Mouse (Mus musculus) cortical plate, adult 2 months (tissue): Measurements from ENCODE around the gene Gipc3. TPM values are rescaled to one million over a fixed set of nuclear protein-coding genes. Genes with fewer than 3 reads are reported as not detected.

ENCODE experiments used
- H3K27ac ChIP-seq: fragments of 200-500 bp; 2 replicates; pipeline ENCODE4 v1.5.1; 2012; ENCODE audit warnings: low read length, control low read depth, inconsistent platforms; ENCODE audit not compliant: insufficient read depth
- H3K4me1 ChIP-seq: fragments of 200-500 bp; 2 replicates; pipeline ENCODE4 v1.6.1; 2011; ENCODE audit warnings: low read length; ENCODE audit not compliant: control insufficient read depth, insufficient read depth
- H3K4me3 ChIP-seq: fragments of 200-500 bp; 2 replicates; pipeline ENCODE4 v1.5.1; 2011; ENCODE audit warnings: mild to moderate bottlenecking, low read length, control low read depth; ENCODE audit not compliant: insufficient read depth
- CTCF ChIP-seq: fragments of 200-500 bp; IDR thresholded peaks from 2 replicates; pipeline ENCODE4 v1.5.1; 2011; ENCODE audit warnings: mild to moderate bottlenecking, control low read depth, low read length; ENCODE audit not compliant: insufficient read depth; ENCODE audit errors: extremely low read depth
- POLR2A ChIP-seq: fragments of 200-500 bp; IDR thresholded peaks from 2 replicates; pipeline ENCODE4 v1.6.1; 2011; ENCODE audit warnings: mild to moderate bottlenecking, low read length, control low read depth; ENCODE audit not compliant: insufficient read depth; ENCODE audit errors: extremely low read depth
- polyA plus RNA-seq: library from polyadenylated mRNA; depleted of rRNA; stranded (reverse); fragments of >200 nt; gene quantifications from 2 replicates; pipeline ENCODE4 v1.2.3, GENCODE M21; 2012

Gipc3 gene
- polyA plus RNA-seq, 1 experiment: 1.2 TPM

DNA sequence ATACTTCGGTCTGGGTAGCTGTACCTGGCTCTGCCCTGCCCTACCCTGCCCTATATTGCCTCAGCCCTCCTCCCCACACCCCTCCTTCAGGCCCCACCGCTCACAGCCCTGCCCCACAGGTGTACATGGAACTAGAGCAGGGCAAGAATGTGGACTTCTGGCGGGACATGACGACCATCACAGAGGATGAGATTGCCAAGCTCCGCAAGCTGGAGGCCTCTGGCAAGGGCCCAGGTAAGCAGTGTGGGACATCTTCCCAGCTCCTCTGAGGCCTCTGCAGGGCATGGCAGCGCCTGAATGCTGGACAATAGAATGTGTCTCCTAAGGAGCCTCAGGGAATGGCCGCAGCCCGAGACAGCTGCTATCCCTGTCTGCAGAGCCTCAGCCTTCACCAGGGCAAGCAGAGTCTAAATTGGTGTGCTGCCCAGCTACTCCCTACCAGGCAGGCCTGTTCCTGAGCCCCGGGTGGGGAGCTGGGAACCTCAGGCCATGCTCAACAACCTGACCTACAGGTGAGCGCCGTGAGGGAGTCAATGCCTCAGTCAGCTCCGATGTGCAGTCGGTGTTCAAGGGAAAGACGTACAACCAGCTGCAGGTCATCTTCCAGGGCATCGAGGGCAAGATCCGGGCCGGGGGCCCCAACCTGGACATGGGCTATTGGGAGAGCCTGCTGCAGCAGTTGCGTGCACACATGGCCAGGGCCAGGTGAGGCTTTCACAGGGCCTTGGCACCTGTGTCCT is 19.1 kb downstream of the Gipc3 start:
- TF ChIP-seq POLR2A: no peak
- TF ChIP-seq CTCF: no peak
- Histone ChIP-seq H3K4me1 (no peaks in the 10 kb centered on the region), H3K27ac (no peak overlapping the region), H3K4me3 (no peak overlapping the region)

DNA sequence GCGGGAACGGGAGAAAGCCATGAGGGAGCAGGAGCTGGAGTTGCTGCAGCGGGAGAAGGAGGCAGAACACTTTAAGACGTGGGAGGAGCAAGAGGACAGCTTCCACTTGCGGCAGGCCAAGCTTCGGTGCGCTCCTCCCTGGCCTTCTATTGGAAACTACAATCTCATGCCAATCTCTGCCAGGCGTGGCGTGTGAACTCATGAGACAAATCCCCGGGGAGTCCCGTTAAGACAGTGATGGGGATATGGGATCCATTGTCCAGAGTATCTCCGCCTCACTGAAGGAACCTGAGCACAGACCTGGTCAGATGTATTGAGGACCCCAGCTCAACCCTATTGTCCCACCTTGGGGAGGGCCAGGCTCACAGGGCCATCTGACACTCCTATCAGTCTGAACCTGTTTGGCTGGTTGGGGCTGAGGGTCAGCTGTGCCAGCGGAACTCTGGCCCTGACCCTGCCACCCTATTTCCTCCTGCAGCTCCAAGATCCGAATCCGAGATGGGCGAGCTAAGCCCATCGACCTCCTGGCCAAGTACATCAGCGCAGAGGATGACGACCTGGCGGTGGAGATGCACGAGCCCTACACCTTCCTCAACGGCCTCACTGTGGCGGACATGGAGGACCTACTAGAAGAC is 19.8 kb downstream of the Gipc3 start:
- TF ChIP-seq POLR2A: no peak
- no peak for TF ChIP-seq CTCF

DNA sequence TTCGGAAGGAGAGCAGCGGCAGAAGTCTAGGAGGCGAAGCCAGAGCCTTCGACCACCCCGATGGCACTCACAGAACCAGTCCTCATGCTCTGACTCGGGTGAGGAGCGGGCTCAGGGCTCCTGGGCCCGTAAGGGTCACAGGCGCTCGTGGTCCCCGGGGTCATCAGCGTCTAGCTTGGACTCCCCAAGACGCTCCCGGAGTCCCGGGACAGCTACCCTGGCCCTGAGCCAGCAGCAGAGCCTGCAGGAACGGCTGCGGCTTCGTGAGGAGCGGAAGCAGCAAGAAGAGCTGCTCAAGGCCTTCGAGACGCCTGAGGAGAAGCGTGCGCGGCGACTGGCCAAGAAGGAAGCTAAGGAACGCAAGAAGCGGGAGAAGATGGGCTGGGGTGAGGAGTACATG is 20.6 kb downstream of the Gipc3 start:
- Histone ChIP-seq H3K27ac (no peak overlapping the region), H3K4me3 (no peak overlapping the region), H3K4me1 (no peaks in the 10 kb centered on the region)
- no peak for TF ChIP-seq POLR2A
- TF ChIP-seq CTCF: no peak

More for the DNA sequence above, 19.8 kb downstream of the Gipc3 start:
- H3K27ac ChIP-seq: no peak overlapping the region
- no peak overlapping the region for H3K4me3 ChIP-seq
- no peaks in the 10 kb centered on the region for H3K4me1 ChIP-seq

GRCm38 (mm10) chr10:81321436-81321835 is 21.6 kb downstream of the Gipc3 start:
- Histone ChIP-seq H3K4me1 (no peaks in the 10 kb centered on the region), H3K4me3 (peak overlapping the region; percentile 32), H3K27ac (peak overlapping the region; percentile 89)
- TF ChIP-seq POLR2A (no peak), CTCF (no peak)

- peak; percentile 39; the same call in 1 of the 2 replicates for TF ChIP-seq POLR2A
- TF ChIP-seq CTCF: no peak
- Histone ChIP-seq H3K4me3 (peak within 1 kb of the TSS; percentile 32), H3K27ac (peak within 1 kb of the TSS; percentile 89), H3K4me1 (no peaks in the 10 kb centered on the region)
These were observed 22.3 kb downstream of the Gipc3 start, which contains the start of gene Cactin for GRCm38 (mm10) chr10:81320550-81321347. Gene Cactin, plus strand, starts transcription at chr10:81321103.

DNA sequence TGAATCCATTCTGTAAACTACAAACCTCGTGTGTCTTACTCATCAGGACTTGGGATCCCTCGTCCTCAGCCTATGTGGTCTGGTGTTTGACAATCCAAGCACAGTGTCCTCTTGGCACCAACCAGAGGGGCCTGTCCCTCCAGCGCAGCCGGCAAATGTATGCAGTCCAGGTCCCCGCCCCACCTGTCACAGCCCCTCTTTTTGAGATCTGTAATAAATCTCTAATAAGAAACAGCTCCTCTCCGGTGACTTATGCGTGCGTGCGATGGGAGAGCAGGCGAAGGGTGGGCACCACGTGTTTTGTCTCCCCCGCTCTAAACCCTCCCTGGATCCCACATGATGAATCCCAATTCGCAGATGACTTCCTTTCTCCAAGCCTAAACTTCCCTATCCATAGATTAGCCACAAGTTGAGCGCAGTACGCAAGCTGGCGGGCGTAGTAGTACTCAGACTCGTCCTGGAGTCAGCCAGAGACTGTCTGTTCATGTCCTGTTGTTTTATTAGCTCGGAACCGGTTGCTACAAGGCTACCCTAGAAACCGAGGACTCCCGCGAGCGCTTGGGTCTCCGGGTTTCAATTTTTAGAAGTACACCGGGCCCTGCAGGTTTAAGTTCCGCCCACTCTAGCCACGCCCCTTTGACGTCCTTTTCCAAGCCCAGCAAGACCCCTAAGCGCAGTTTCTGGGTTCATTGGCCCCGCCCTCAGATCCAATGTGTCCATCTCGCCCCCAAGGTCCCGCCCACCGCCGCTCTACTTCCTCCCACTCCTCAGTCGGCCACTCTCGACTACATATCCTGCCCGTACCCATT is 23.1 kb downstream of the Gipc3 start:
- Histone ChIP-seq H3K4me3 (peak overlapping the region; percentile 32), H3K4me1 (no peaks in the 10 kb centered on the region), H3K27ac (peak overlapping the region; percentile 59)
- TF ChIP-seq CTCF (no peak), POLR2A (0 out of 2 replicates have a peak, but pooled peaks have one; percentile 3)

GRCm38 (mm10) chr10:81319330-81319699 is 23.8 kb downstream of the Gipc3 start:
- Histone ChIP-seq H3K27ac (peak overlapping the region; percentile 5; the same call in 1 of the 2 replicates), H3K4me3 (no peak overlapping the region; the same call in 1 of the 2 replicates)

DNA sequence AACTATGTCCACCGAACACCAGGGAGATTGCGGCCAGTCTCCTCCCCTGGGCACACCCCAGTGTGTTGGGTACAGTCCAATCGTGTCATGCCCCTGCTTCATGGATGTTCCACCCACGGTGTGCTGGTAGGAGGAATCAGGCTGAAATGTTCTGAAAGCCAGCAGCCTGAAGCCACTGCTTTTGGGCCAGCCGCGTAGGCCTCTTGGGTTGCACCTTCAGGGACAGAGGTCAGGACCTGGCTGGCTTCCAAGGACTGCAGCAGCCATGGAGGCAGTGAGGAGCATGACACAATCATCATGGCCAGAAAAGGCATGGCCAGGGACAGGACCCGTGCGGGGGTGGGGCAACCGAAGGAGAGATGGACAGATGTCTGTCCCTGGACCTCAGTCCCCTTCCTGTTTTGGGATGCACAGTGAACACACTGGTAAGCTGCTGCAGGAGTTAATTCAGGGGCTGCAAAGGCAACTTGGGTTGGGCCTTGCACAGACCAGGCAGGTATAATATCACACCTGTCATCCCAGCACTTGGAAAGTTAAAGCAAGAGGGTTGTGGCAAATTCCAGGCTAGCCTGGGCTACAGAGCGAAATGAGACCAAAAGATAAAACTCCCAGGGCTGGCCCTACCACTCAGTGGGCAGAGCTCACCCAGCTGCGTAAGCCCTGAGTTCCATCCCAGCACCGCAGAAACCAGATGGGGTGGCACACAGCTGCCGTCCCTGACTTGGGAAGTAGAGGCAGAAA is 24.3 kb downstream of the Gipc3 start:
- H3K4me1 ChIP-seq: no peaks in the 10 kb centered on the region
- H3K27ac ChIP-seq: no peak overlapping the region
- H3K4me3 ChIP-seq: no peak overlapping the region
- TF ChIP-seq POLR2A (no peak), CTCF (no peak)

More at GRCm38 (mm10) chr10:81319330-81319699, 23.8 kb downstream of the Gipc3 start:
- TF ChIP-seq CTCF (peak; percentile 11; the same call in 1 of the 2 replicates), POLR2A (no peak)
- no peaks in the 10 kb centered on the region for H3K4me1 ChIP-seq

- TF ChIP-seq CTCF (no peak), POLR2A (no peak)
- no peak overlapping the region for H3K27ac ChIP-seq
- H3K4me1 ChIP-seq: no peaks in the 10 kb centered on the region
- H3K4me3 ChIP-seq: no peak overlapping the region
These were observed 25.8 kb downstream of the Gipc3 start for GRCm38 (mm10) chr10:81317273-81317672.
